Mouse (Mus musculus): ENCODE measurements around the gene Nfkb2. TPM values are rescaled to one million over a fixed set of nuclear protein-coding genes. Genes with fewer than 3 reads are reported as not detected.

Nfkb2 gene
- total RNA-seq, 2 experiments from 2014 or later: 1.8 to 2.8 TPM

DNA sequence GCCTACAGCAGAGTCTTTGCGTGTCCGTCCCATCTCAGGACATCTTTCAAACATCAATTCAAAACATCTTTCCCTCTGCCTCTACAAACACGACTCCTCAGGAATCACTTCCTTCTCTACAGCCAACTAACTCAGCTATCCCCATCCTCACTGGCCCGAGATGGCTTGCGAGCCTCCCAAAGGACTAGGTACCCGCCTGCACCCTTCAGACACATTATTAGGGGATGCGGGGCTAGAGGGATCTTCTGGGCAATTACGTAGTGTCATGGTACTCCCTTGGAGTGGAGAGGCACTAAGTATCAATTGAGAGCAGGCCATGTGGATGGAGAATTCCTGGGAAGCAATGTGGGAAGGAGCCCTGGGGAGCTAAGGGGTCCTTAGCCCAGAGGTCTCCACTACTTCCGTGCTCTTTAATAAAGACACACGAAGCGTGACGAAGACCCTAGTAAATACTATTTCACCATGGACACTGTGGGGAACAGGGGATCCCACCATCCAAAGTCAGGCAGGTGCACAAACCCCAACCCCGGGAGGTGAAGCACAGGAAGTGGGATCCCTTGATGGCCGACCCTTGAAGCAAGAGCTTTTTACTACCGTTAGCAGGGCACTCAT is 33.7 kb downstream of the Nfkb2 start:
- no peak for DNase-seq (ENCODE audit: extremely low spot score in 1 of 2, low spot score in 1 of 2)

DNA sequence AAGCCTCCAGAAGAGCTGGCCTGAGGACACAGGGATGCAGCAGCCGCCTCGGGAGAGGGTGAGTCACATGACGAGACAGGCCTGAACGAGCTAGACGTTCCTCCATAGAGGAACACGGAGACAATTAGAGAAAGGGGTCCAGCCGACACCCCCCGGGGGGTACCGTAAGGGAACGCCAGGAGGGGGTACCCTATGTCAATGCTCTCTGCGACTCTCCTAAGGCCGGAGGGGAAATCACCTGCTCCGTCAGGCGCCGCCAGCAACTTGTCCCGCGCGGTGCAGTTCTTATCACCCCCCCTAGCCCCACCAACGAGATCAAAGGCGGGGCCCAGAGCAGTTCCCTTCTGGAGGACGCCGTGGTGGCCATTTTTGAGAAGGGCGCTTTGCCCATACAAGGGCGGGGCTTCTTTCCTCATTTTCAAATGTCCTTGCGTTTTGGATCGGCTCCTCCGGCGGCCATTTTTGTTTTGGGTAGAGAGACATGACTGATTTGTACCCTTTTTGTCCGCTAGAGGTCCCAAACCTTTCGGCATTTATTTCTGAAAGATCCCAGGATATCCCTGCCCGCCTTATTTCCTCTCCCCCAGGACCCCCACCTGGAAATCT is 34.3 kb downstream of the Nfkb2 start, which contains the start of gene Cuedc2:
Gene Cuedc2, minus strand, starts transcription at position 372 of the 606 bp plus-strand sequence.
- peak; percentile 97 to 98 for DNase-seq (ENCODE audit: extremely low spot score in 1 of 2, low spot score in 1 of 2)

DNA sequence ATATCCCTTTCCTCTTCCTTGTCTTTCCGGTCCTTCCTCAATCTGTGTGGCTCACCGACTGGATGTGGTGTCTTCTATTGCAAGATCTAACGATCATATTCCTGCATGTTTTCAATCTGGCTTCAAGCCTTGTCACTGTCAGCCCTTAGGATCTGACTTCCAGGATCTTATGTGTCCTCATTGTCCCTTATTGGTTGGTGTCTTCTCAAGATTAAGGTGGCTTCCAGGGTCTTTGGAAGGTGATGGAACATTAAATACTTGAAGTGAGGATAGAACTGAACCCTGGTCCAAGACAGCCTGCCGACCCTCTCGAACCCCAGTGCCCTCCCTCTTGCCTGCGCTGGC is 34.8 kb downstream of the Nfkb2 start:
- DNase-seq (ENCODE audit: extremely low spot score in 1 of 2, low spot score in 1 of 2): no peak

DNA sequence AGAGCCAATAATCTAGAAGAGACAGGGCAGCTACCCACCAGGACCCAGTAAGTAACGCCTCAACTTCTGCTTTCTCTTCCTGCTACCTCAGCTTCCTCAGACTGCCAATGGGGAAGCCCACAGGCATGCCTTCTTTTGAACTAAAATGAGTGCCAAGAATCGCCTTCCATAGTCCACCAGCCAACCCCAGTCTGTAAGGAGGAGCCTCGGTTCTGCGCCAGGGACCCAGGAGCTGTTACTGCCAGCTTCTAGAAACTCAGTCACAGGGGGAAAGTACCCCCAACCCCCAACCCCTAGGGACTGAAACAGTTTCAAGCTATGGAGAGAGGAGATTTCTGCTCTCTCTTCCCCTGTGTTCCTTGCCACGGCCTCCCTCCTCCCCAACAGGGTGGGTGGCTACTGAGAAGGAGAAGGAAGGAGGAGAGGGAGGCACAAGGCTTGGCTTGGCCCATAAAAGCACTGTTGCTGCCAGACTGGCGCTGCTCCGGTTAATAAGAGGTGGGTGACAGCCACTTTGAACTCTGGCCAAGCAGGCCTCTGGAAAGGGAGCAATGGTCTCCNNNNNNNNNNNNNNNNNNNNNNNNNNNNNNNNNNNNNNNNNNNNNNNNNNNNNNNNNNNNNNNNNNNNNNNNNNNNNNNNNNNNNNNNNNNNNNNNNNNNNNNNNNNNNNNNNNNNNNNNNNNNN is 35.3 kb downstream of the Nfkb2 start:
- no peak for DNase-seq (ENCODE audit: extremely low spot score in 1 of 2, low spot score in 1 of 2)

DNA sequence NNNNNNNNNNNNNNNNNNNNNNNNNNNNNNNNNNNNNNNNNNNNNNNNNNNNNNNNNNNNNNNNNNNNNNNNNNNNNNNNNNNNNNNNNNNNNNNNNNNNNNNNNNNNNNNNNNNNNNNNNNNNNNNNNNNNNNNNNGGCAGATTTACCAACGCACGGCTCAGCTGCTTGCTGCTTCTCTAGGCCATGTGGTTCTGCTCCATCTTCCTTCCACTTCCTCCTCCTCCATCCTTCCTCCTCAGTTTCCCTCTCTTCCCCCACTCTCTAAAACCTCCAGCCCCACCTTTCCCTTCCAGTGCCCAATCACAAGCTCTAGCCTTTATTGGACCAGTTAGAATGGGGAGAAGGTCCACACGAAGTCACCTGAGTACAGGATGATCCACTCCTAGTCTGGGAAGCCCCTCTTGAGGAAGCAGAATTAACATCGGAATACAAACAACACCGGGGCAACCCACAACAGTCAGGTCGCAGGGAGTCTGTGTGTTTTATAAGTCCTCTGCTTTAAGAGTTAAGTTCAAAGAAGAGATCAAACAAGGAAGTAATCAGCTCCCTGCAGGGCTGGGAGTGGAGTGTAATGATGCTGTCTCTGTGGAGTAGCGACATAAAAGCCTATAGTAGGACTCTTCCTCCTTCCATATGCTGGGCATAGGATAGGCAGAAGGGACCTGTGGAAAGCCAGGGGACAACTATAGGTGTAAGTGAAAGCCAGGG is 40.7 kb downstream of the Nfkb2 start:
- DNase-seq (ENCODE audit: extremely low spot score in 1 of 2, low spot score in 1 of 2): no peak

DNA sequence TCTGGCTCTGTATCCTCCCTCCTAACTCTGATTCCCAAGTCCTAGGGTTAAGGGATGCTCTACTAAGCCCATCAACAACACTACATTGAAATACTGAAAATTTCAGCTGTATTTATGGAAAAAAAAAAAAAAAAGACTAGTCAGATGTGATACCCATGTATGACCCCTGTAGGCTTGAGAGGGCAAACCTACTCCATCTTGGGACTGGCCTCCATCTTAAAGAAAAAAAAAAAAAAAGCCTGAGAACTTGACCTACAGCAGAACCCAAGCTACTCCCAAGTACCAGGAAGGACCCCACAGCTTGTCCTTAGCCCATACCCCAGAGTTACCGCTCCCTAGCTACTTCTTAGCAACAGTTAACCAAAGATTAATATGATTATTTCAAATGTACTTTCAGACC is 43.0 kb downstream of the Nfkb2 start:
- DNase-seq (ENCODE audit: extremely low spot score in 1 of 2, low spot score in 1 of 2): no peak

DNA sequence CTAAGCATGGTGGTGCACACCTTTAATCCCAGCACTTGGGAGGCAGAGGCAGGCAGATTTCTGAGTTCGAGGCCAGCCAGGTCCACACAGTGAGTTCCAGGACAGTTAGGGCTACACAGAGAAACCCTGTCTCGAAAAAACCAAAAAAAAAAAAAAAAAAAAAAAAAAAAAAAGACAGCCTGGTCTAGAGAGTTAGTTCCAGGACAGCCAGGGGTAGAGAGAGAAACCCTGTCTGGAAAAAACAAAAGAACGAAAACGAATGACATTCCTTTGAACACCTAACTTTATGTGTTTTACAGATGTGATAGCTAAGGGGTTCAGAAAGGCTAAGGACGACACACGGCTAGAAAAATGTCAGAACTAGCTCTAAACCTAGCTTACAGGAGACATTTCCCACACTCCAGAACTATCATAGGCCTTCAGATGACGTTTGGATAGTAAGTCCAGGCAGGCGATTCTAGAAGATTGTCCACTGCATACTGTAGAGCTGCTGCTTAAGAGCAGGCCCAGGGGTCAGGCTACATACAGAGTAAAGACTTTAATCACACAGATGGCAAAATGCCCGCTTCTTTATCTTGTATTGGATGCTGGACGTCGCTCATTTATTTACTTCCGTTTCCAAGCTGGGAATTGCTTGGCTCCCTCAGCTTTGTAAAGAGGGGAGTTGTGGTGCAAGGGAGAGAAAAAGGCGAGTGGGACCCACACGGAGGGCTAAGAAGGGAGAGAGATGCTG is 44.0 kb downstream of the Nfkb2 start:
- DNase-seq (ENCODE audit: extremely low spot score in 1 of 2, low spot score in 1 of 2): no peak

DNA sequence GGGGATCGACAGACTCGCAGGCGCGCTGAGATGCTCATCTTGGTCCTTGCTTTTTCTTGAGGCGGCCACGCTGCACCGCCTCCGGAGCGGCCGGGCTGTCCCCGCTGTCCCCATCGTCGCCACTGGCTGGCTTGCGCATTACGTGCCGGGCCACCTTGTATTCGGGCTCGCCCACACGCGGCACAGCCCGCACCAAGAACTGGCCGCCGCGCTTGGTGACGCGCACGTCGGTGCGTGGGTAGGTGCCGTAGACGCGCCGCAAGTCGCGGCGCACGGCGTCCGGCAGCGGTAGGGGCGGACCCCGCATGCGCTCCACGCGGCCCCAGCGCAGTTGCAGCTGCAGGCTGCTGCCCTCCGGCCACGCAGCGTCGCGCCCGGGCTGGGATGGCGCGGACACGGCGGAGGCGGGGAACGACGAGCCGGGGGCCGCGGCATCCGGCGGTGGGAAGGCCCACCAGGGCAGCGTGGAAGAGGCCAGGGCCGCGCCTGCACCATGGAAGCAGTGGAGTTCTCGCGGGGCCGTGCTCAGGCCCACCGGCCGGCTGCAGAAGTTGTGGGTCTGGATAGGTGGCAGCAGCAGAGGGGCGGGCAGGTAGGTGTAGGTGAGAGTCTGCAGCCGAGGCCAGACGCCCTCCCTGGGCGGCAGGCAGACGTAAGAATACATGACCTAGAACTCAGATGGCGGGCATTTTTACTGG is 44.8 kb downstream of the Nfkb2 start:
- peak; percentile 77 to 80 for DNase-seq (ENCODE audit: extremely low spot score in 1 of 2, low spot score in 1 of 2)

DNA sequence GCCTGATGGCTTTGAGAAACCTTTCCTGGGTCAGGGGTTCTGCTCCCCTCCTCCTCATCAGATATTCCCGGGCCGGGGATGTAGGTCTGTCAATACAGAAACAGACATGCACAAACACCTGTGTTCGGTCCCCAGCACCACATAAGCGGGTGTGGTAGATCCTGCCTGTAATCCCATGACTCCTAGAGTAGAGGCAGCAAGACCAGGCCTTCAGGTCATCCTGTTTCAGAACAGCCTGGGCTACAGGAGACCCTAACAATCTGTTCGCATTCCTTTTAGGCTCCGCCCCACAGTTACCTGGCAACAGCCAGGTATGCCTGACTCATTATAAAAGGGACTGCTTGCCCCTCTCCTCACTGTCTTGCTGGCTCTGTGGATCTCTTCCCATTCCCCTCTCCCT is 45.4 kb downstream of the Nfkb2 start:
- DNase-seq (ENCODE audit: extremely low spot score in 1 of 2, low spot score in 1 of 2): no peak

DNA sequence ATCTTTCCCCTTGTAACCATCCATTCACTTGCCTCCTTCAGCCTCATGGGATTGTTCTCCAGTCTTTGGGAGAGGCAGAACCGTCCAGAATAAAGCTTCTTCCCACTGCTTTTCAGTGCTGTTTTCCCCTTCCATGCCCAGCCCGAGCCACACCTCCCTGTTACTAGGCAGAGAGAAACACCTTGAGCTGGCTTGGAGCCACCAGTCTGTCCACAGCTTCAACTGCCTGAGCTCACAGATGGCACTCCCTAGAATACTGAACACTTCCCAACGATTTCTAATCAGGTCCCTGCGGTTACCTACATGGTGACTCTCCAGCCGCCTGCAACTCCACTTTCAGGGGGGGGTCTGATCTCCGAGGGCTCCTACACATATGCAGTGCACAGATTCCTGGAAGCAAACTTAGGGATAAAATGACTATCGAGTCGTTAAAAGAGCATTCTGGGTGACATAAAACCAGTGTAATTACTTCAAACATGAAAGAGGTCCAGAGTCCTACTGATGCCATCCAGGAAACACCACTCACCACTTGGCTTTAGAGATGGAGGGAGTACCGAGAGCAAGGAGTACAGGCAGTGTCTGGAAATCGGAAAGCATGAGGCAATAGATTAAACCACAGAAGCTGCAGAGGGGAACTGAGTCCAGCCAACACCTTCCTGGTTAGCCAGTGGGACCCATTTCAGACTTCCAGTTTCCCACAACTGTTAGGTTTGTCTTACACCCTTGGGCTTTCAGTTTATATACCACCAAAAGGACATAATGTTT is 46.2 kb downstream of the Nfkb2 start, which contains the start of gene 2310034G01Rik:
Gene 2310034G01Rik, minus strand, starts transcription at position 135 of the 765 bp plus-strand sequence.
- DNase-seq (ENCODE audit: extremely low spot score in 1 of 2, low spot score in 1 of 2): no peak

DNA sequence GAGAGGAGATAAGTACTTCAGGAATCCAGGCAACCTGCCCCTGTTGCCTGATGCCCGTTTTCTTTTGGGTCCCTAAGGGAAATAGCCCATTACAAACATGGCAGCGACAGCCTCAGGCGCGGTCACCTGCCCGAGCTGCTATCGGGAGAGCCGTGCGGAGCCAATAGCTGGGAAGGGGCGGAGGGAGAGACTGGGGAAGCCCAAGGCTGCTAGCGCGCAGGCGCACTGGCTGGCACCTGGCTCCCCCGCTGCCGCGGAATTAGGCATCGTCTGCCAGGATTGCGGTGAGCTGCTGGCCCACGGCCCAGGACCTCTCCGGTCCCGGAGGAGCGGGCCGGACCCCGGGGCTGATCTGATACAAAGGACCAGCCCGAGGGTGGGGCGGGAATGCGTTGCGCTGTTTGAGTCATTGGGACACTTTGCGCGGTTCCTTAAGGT is 52.6 kb downstream of the Nfkb2 start:
- DNase-seq (ENCODE audit: extremely low spot score in 1 of 2, low spot score in 1 of 2): peak; percentile 83

DNA sequence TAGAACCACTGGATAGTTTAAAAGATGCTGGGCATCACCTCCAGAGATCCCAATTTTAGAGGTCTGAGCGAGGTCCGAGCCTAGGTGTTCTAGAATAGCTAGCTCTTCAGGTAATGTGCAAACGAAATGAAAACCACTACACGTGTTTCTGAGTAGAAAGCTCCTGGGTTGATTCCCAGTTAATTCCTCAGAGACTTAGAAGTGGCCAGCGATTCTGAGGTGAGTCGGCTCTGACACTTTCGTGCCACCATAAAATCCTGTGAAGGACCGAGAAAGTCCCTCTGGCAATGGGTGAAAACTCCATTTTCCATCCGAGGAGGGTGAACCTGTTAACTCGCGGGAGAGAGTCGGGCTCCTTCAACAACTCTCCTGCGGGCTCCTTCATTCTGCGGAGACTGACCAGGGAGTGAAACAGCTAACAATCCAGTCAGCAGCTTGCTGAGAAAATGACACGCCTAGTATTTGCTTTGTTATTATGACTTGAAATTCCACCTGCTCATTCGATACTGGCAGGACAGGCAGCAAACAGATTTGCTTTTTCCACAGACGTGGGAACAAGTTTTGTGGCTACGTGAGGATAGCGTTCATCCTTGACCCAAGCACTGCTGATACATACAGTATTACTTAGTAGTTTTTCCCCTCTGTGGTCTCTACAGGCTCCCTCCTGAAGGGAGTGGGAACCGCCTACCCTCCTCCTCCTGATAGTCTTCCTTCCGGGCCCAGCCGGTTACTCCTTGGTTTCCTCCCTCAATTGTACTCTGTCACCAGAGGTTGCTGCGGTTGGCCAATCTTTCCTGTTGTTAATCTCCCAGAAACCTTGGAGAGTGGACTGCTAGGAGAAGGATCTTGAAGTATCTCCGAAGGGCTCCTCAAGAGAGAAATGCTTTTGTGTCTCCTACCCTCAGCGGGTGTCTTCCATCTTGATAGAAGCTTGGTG is 53.5 kb downstream of the Nfkb2 start:
- DNase-seq (ENCODE audit: extremely low spot score in 1 of 2, low spot score in 1 of 2): no peak

DNA sequence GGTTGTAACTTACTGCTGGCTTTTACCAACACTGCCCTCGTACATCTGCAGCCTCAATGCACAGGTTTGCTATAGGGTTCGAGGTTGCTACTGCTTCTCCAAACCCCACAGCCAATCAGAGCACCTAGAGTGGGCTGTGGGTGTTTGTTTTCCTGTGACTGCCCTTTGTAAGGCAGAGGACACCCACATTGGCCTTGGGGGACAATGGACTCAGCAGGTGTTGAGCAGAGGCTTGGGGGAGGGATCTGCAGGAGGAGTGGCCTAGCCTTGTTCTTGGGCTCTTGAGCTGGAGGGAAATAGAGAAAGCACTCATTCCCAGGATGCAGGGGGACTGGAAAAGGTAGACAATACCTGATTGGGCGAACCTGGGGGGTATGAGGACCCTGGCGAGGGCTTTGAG is 54.3 kb downstream of the Nfkb2 start:
- no peak for DNase-seq (ENCODE audit: extremely low spot score in 1 of 2, low spot score in 1 of 2)

Small RNAs within 50 kb of the gene (microRNA-seq; reads per million reads assigned to microRNA genes)
- gene Mir146b: 3.4 to 3.5 reads per million in 2 experiments

Other genes starting within 250 kb of the Nfkb2 start
- gene Nolc1, start 228.5 kb upstream of the Nfkb2 start, total RNA-seq (2021): 10 to 100 TPM; 44.7 to 48.4 TPM
- not detected for gene Elovl3, start 172.4 kb upstream of the Nfkb2 start, total RNA-seq (2021)
- gene Pitx3, start 156.0 kb upstream of the Nfkb2 start, total RNA-seq (2021): not detected
- 10 to 100 TPM; 93.3 to 97.6 TPM for gene Gbf1, start 151.8 kb upstream of the Nfkb2 start, total RNA-seq (2021)
- 100 to 1,000 TPM; 765 to 790 TPM for gene Psd, start 22.8 kb downstream of the Nfkb2 start, total RNA-seq (2021)
- gene Fbxl15, start 23.9 kb downstream of the Nfkb2 start, total RNA-seq (2021): 10 to 100 TPM; 29.0 to 32.8 TPM
- 100 to 1,000 TPM; 164 to 189 TPM for gene Cuedc2, start 34.4 kb downstream of the Nfkb2 start, total RNA-seq (2021)
- 10 to 100 TPM; 29.9 to 31.4 TPM for gene Mfsd13a, start 36.8 kb downstream of the Nfkb2 start, total RNA-seq (2021)
- gene 2310034G01Rik, start 46.0 kb downstream of the Nfkb2 start, total RNA-seq (2021): under 1 TPM; 0.76 to 0.89 TPM
- gene Actr1a, start 91.4 kb downstream of the Nfkb2 start, total RNA-seq (2021): 100 to 1,000 TPM; 174 to 194 TPM
- 10 to 100 TPM; 19.4 to 22.1 TPM for gene Sufu, start 92.6 kb downstream of the Nfkb2 start, total RNA-seq (2021)
- gene Trim8, start 197.4 kb downstream of the Nfkb2 start, total RNA-seq (2021): 100 to 1,000 TPM; 105 to 109 TPM

Data from layer of hippocampus, postnatal 25 days (tissue).